In the genomic region with DNA sequence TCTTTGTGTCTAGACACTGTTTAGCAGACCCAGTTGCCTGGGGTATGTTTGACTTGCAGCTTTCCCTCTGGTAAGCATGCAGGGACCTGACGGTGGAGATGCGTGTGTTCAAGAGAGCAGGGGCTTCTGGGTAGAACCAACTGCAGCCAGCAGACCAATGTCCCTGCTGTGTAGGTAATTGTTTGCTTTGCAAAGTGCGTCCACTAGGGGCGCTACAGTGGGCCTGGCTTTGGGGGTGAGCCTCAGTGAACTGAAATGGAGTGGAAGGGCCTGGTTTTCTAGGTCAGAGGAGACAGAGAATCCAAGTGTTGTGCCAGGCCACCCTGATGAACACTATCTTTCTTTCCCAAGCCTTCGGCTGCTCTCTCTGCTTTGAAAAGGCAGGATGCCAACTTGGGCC, we compare ENCODE assay signal across 9 mouse cellular contexts.
DNase-seq lines count a peak whose midpoint lies in the region; ATAC-seq lines count a peak whose summit lies in the region.
"Had no signal": no experiment of that assay in that cellular context is flagged by ENCODE, and none has a peak within 500 bp of the region (broad histone marks: within the 10 kb centered on the region; RNA-seq: fewer than 3 reads in every experiment).

No protein-coding gene starts in this region.

- H3K36me3 ChIP-seq in midbrain, embryonic 15.5 days (replicated peaks) = no peaks in the 10 kb centered on the region
- H3K36me3 ChIP-seq: limb, embryonic 12.5 days had no signal

- H3K27ac ChIP-seq in midbrain, embryonic 15.5 days = peak overlapping the region; percentile 43
- H3K27ac ChIP-seq: limb, embryonic 12.5 days had no signal

- H3K27me3 ChIP-seq in midbrain, embryonic 15.5 days (replicated peaks) = no peaks in the 10 kb centered on the region

- H3K9me3 ChIP-seq in midbrain, embryonic 15.5 days = no peaks in the 10 kb centered on the region

- 48% methylated on average over 5 of the region's 5 CpGs for WGBS in midbrain, embryonic 15.5 days

- no peak overlapping the region for H3K9ac ChIP-seq in midbrain, embryonic 15.5 days
- H3K9ac ChIP-seq: limb, embryonic 12.5 days had no signal

- no peak for ATAC-seq in midbrain, embryonic 15.5 days (replicated peaks)
- no peak for ATAC-seq in granulocyte monocyte progenitor cell, adult 5-6 weeks (replicated peaks; ENCODE audit: poor library complexity, severe bottlenecking)

- peak; percentile 43 for DNase-seq in adrenal gland, postnatal 10 days
- no peak for DNase-seq in adrenal gland, adult 8-10 months
- DNase-seq in lung, postnatal 36 days = peak; percentile 3
- no peak for DNase-seq in lung, postnatal 25 days (ENCODE audit: low spot score)
- DNase-seq in embryo, embryonic 9.5 days (ENCODE audit: extremely low spot score) = peak; percentile 44
- no peak for DNase-seq in spleen, adult 12 weeks (ENCODE audit: low spot score)

- H3K4me3 ChIP-seq in midbrain, embryonic 15.5 days = no peak overlapping the region
- H3K4me3 ChIP-seq: limb, embryonic 12.5 days had no signal

- peaks cover 16% of the 10 kb centered on the region for H3K4me1 ChIP-seq in midbrain, embryonic 15.5 days
- H3K4me1 ChIP-seq: limb, embryonic 12.5 days had no signal

- H3K4me2 ChIP-seq in midbrain, embryonic 15.5 days = no peak overlapping the region
- H3K4me2 ChIP-seq: limb, embryonic 12.5 days had no signal

Comparison
In these comparisons a context has a peak if more than half of its experiments do, and no peak if none do; other contexts are left out.
1. DNase-seq: peak in adrenal gland, postnatal 10 days (single experiment), lung, postnatal 36 days (single experiment) and embryo, embryonic 9.5 days (single experiment); none in adrenal gland, adult 8-10 months (single experiment), lung, postnatal 25 days (single experiment) and spleen, adult 12 weeks (single experiment).